Mouse (Mus musculus) urinary bladder, postnatal 14 days (tissue): ENCODE results near the gene Apeh.
A peak's percentile ranks its signal among the peaks of the same experiment; 100 is the strongest.
"Not testable (repeated sequence)": the region's sequence is repeated elsewhere in the genome, so short reads cannot be mapped to it uniquely, and the experiment has no call there.

Source experiments
- DNase-seq: peaks from one replicate; pipeline ENCODE4 v3.0.0; 2021; ENCODE audit warnings: low spot score

Gene Apeh

DNA sequence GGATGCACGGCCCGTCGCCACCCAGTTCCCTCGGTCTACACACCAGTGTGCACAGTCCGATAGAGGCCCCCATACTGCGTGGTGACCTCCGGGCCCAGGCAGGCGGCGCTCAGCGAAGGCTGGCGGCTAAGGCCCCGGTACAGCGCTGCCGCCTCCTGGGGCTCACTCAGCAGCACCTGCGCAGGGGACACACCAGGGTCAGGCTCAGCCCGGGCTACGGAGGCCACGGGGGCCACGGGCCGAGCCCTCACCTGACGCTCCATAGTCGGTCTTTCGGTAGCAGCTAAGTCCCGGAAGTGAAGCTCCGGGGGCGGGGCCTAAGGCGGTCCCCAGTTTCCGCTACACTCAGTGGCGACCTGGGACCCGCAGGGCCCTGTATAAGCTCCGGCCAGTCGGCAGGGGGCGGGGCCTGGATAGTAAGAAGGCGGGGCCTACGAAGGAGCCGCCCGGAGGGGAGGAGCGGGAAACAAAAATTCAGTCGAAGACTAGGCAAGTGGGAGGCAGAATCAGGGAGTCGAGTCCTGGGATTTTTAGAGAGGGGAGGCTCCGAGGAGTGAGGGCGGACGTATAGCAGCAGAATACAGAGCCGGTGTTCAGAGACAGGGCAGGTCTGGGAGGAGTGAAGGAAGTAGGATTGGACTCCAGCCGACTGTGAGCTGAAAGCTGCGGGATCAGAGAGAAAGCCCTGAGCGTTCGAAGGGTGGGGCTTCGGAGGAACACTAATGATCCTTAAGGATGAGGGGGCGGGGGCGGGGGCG lies at the start of gene Apeh:
Gene Apeh (minus strand): TSS at position 423 of the 758 bp plus-strand sequence.
- peak; percentile 96 for DNase-seq

- DNase-seq, result no peak
Observed at GRCm38 (mm10) chr9:108143470-108143869, 49.1 kb upstream of the Apeh start.

DNA sequence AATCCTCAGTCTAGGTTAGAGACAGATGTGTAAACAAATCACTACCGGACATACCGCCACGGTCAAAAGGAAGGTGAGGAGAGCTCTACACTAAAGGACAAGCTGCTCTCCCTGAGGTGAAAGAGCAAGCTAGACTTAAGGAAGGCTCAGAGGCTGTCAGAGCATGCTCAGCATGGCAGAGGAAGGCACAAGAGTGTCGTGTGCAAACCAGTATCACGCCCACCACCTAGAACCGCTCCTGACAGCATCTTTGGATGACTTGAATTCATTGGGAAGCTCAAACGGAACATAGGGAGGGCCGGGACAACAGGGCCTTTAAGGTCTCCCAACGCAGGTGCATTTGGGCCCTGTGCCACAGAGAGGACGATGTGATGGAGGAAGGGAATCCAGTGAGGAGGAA lies 47.0 kb upstream of the Apeh start:
- no peak for DNase-seq

DNA sequence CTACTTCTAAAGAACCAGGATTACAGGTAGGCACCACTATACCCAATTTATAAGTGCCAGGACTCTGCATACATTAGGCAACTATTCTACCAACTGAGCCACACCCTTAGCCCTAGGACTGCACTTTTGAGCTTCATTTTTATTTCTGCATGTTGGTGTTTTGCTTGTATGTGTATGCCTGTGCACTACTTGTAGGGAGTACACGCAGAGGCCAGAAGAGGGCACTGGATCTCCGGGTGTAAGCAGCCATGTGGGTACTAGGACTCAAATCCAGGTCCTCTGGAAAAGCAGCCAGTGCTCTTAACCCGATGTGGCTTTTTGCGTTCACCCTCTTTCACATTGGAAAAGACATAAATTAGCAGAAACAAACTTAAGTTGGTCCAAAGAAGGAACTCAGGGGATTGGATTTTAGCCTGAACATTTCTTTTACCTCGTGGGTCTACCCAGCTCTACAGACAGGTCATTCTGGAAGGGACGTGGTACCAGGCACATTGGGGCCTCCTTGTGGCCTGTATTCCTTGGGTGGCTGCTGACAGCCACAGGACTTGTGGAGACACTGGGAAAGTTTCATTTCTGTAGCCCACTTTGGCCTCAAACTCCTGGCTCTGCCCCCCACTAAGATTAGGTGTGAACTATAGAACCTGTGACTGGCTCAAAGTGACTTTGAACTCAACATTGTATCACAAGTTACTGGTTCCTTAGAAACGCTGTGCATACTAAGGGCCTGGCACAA lies 45.7 kb upstream of the Apeh start:
- no peak for DNase-seq

GRCm38 (mm10) chr9:108139169-108139962 lies 45.0 kb upstream of the Apeh start:
- DNase-seq, result no peak

DNA sequence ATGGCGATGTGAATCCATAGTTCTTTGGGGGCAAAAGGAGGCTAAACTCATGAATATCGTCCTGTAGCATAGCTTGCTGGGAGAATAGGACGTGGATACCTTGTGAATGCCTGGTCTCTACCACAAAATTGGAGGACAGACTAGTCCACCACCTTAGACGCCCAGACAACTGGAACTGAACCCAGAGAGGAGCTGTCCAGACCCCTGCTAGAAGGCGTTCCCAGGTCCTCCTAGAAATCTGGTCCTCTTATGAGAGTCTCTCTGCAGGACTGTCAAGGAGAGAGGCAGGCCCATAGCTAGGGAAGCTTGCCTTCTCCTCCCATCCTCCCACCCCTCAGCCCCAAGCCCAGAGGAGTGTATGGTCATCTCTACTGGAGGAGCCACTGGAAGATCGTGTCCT lies 43.7 kb upstream of the Apeh start:
- DNase-seq, result no peak

- peak; percentile 39 for DNase-seq
Observed at GRCm38 (mm10) chr9:108137523-108137922, 43.1 kb upstream of the Apeh start.

DNA sequence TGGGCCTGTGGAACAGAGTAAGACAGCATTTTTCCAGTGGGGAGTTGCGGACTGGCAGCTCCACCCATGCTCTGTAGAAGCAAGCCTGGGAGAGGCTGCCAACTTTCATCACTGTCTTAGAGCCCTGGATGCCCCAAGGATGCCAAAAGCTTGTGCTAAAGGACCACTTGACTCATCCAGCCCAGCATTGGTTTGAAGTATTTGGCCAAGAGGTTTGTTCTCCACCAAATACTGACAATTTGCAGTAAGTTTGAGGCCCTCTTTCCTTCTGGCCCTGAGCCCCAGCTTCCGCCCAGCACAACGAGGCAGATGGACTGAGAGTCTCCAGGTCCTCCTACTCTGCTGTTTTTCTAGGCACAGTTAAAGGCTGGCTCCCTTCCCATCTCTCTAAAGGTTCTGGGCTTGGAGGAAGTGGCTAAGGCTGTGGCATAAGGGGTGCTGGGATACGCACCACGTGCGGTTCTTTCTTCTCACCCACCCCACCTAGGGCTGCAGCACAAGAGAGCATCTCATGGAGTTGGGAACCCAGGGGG lies 42.6 kb upstream of the Apeh start:
- DNase-seq, result peak; percentile 21

DNA sequence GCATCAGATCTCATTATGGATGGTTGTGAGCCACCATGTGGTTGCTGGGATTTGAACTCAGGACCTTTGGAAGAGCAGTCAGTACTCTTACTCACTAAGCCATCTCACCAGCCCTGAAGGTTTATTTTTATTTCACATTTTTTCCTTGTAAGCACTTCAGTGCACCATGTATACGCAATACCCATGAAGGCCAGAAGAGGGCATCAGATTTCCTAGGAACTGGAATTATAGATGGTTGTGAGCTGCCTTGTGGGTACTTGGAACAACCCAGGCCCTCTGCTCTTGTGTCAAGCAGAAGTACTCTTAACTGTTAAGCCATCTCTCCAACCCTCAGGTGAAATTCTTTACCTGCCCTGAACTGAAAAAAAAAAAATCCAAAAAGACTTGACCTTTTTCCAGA lies 41.8 kb upstream of the Apeh start:
- DNase-seq, result no peak

- not testable (repeated sequence) for DNase-seq
Observed at GRCm38 (mm10) chr9:108135679-108136078, 41.3 kb upstream of the Apeh start.

DNA sequence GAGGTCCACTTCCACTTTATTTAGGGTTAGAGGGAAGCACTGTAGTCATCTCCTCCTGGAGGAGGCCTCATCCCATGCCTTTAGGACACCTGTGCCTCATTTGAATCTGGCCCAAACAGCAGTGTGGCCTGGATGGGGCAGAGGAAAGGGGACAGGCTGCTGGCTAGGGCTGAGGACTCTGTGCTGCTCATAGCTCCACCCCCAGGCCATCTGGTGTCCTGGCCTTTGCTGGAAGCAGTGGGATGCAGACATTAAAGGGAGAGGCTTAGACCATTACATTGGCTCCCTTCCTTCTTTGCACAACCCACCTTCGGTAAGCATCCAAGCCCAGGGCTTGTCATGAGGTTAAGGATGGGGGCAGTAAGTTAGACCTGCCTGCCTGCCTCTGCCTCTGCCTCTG lies 39.1 kb upstream of the Apeh start:
- DNase-seq, result no peak

GRCm38 (mm10) chr9:108132373-108132772 lies 38.0 kb upstream of the Apeh start:
- no peak for DNase-seq

GRCm38 (mm10) chr9:108131502-108131901 lies 37.1 kb upstream of the Apeh start:
- DNase-seq, result no peak

- DNase-seq, result no peak
Observed at GRCm38 (mm10) chr9:108129042-108129948, 34.9 kb upstream of the Apeh start.

- no peak for DNase-seq
Observed at GRCm38 (mm10) chr9:108128248-108128647, 33.8 kb upstream of the Apeh start.

GRCm38 (mm10) chr9:108126436-108127180 lies 32.2 kb upstream of the Apeh start:
- DNase-seq, result no peak

- no peak for DNase-seq
Observed at GRCm38 (mm10) chr9:108125731-108126130, 31.3 kb upstream of the Apeh start.

GRCm38 (mm10) chr9:108123916-108124315 lies 29.5 kb upstream of the Apeh start:
- no peak for DNase-seq

GRCm38 (mm10) chr9:108121170-108121969 lies 27.0 kb upstream of the Apeh start:
- DNase-seq, result no peak

GRCm38 (mm10) chr9:108120671-108121070 lies 26.3 kb upstream of the Apeh start:
- DNase-seq, result no peak
